Mouse (Mus musculus): Measurements from ENCODE around the gene Cldn14.

Cldn14 gene

DNA sequence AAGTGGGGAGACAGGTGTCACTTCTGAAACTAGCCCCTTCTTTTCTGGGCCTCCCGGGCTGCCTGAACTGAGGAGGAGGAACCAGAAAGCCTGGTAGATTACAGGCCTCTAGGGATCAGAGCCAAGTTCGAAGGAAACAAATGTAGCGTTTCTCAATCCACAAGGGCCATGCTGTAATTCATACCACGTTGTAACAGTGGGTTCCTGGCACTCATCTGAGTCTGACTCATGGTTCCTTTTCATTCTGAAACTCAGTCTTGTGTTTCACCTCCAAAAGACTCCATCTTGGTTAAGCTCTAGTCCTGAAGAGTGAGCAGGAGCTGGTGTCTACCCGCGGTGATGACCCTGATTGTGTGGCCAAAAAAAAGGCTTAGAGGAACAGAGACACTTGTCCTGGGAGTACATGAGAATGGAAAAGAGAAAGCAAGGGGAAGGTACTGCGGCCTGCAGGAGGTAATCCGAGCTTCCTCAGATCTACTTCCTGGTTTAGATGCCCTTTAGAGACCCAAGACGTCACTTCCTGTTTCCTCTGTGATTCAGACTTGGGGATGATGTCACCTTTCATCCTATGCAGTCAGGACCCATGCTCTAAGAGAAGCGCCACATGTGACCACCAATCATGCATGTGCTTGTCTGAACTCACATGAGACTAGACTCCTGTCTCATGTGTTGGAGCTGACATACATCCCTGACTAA lies 94.6 kb downstream of the Cldn14 start:
- in situ Hi-C loops (cut with MboI, MseI), result no loop called here

DNA sequence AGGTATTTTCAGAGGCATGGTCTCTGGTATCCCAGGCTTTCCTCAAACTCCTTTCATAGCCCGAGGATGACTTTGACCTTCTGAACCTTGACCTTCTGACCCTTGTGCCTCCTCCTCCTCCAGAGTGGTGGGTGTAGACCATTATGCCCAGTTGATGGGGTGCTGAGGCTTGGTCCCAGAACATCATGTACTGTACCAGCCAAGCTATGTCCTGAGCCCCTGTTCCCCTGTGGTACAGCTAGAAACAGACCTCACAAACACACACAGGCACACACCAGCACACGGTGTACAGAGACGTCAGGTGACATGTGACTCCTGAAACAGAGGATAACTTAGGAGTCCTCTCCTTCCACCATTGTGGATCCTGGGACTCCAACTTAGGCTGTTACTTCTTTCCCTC lies 95.8 kb downstream of the Cldn14 start:
- in situ Hi-C loops (cut with MboI, MseI), result no loop called here

DNA sequence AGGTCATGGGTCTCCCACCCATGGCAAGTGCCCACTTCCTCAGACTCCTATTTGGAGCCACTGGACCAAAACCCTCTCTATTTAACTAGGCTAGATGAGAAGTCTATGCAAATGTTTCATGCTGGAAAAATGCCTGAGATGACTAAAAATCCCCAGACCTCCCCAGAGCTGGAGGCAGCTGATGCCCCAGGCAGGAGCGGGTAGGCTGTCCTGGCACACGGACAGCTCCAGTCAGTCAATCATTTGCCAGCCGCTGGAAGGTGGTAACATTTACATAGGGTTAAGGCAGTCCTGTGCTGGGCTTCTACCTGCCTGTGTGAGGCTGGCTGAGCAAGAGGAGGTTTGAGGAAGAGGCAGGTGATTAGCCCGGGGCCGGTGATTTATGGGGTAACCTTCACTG lies 96.5 kb downstream of the Cldn14 start:
- in situ Hi-C loops (cut with MboI, MseI), result no loop called here

GRCm38 (mm10) chr16:93910735-93911665 lies 97.6 kb downstream of the Cldn14 start:
- in situ Hi-C loops (cut with MboI, MseI), result no loop called here

DNA sequence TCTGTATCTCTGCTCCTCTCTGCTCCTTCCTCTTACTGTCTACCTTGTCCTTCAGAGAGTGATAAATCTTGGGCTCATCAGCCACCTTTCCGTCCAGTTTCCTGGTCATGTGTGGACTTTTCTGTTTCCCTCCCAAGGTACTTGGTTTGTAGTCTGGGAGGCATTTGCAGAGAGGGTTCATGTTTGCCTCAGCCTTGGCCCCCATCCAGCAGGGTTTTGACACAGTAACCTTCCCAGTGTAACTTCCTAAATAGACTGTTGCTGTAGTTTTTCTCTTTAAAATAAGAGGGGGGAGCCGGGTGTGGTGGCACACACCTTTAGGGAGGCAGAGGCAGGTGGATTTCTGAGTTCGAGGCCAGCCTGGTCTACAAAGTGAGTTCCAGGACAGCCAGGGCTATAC lies 98.7 kb downstream of the Cldn14 start:
- in situ Hi-C loops (cut with MboI, MseI), result no loop called here

DNA sequence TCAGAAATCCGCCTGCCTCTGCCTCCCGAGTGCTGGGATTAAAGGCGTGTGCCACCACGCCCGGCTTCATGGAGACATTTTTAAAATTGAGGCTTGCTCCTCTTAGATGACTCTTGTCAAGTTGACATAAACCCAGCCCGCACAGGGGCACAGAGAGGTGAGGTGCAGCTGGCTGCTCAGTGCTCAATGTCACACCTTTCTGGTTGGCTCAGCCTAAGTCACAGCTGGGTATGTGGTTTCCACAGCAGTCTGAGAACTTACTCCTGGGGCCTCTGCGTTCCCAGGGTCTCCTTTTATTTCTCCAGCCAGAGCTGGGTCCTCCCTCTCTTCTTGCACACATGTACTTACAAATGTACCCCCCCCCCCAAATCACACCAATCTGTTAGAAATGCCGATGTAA lies 100.4 kb downstream of the Cldn14 start:
- in situ Hi-C loops (cut with MboI, MseI), result no loop called here

DNA sequence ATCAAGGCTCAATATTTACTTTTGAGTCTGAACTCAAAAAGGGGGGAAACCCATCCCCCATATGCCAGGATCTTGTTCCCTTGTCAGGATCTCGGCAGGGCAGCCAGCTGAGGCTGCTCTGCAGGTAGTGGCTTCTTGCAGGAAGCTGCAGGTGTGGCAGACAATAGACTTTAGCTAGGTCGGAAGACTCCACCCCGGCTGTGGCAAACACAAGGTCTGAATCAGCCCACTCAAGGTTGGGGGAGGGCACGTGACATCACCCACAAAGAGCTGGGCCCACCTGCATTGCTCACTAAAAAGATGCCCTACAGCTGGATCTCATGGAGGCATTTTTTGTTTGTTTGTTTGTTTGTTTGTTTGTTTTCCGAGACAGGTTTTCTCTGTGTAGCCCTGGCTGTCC lies 100.9 kb downstream of the Cldn14 start:
- in situ Hi-C loops (cut with MboI, MseI), result no loop called here

- in situ Hi-C loops (cut with MboI, MseI), result no loop called here
Measured at GRCm38 (mm10) chr16:93906156-93907014, 102.3 kb downstream of the Cldn14 start.

- in situ Hi-C loops (cut with MboI, MseI), result no loop called here
Measured at GRCm38 (mm10) chr16:93903027-93903426, 105.6 kb downstream of the Cldn14 start.

GRCm38 (mm10) chr16:93893285-93893684 lies 115.4 kb downstream of the Cldn14 start:
- in situ Hi-C loops (cut with MboI, MseI), result no loop called here

GRCm38 (mm10) chr16:93890948-93891604 lies 117.6 kb downstream of the Cldn14 start:
- in situ Hi-C loops (cut with MboI, MseI), result no loop called here

DNA sequence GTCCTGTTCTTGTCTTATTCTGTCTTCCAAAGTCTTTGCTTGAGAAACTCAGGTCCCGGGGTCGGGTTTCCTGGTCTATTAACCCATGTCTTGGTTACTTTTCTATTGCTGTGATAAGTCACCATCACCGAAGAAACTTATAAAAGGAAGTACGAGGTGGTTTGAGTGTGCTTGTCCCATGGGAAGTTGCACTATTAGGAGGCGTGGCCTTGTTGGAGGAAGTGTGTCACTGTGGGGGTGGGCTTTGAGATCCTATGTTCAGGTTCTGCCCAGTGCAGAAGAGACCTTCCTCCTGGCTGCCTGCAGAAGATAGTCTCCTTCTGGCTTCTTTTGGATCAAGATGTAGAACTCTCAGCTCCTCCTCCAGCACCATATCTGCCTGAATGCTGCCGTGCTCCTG lies 120.2 kb downstream of the Cldn14 start:
- in situ Hi-C loops (cut with MboI, MseI), result no loop called here

GRCm38 (mm10) chr16:93884722-93885113 lies 123.9 kb downstream of the Cldn14 start:
- in situ Hi-C loops (cut with MboI, MseI), result loop anchor here (5.0 kb wide), 1 partner anchor 47 kb away; no protein-coding TSS in a partner anchor

GRCm38 (mm10) chr16:93884086-93884721 lies 124.4 kb downstream of the Cldn14 start:
- in situ Hi-C loops (cut with MboI, MseI), result loop anchor here (5.0 kb wide), 1 partner anchor 47 kb away; no protein-coding TSS in a partner anchor

GRCm38 (mm10) chr16:93883423-93884085 lies 125.1 kb downstream of the Cldn14 start, which contains the start of gene Chaf1b:
Gene Chaf1b, plus strand, starts transcription at chr16:93883901.
- in situ Hi-C loops (cut with MboI, MseI), result loop anchor here (5.0 kb wide), 1 partner anchor 46 kb away; no protein-coding TSS in a partner anchor

- in situ Hi-C loops (cut with MboI, MseI), result no loop called here
Measured at GRCm38 (mm10) chr16:93877612-93878380, 130.8 kb downstream of the Cldn14 start.

- in situ Hi-C loops (cut with MboI, MseI), result no loop called here
Measured at GRCm38 (mm10) chr16:93874841-93875240, 133.8 kb downstream of the Cldn14 start.

All from regulatory T cell (primary cell).